In genomic region chr10:72581311-72581710, GRCm38 (mm10) we compare ENCODE assay signal across 17 mouse cellular contexts.
A peak's percentile ranks its signal among the peaks of the same experiment; 100 is the strongest.
DNase-seq lines count a peak whose midpoint lies in the region; ATAC-seq lines count a peak whose summit lies in the region.
"Had no signal": no experiment of that assay in that cellular context is flagged by ENCODE, and none has a peak within 500 bp of the region (broad histone marks: within the 10 kb centered on the region; RNA-seq: fewer than 3 reads in every experiment).

No protein-coding gene starts in this region.

- ATAC-seq in cerebellum, adult (ENCODE audit: insufficient number of reproducible peaks, low FRiP score, low TSS enrichment), result no peak
- ATAC-seq: activated CD4-positive, CD25-positive, alpha-beta regulatory T cell, adult 4 months; CD4-positive, CD25-positive, alpha-beta regulatory T cell, adult 4 months; forebrain, embryonic 14.5 days; forebrain, embryonic 16.5 days; Patski had no signal

- DNase-seq in cerebellum, postnatal 10 days, result peak; percentile 78 to 80
- peak; percentile 5 to 12 for DNase-seq in cerebellum, postnatal 25 days
- DNase-seq in cerebellum, adult 9-10 months, result no peak
- DNase-seq in left cerebral cortex, postnatal 10 days (ENCODE audit: extremely low spot score in 1 of 2, low spot score in 2 of 2), result no peak
- DNase-seq: adrenal gland, adult 8-10 months; adrenal gland, postnatal 14 days; adrenal gland, postnatal 36 days; B cell, adult 2 months; cerebellum, adult 11 months; cerebellum, adult 2 months; cerebellum, adult 9-11 months had no signal

- intact Hi-C loops in left cerebral cortex, postnatal 10 days (cut with DNase I), result no loop called here

Comparison
In these comparisons a context has a peak if more than half of its experiments do, and no peak if none do; other contexts are left out.
1. DNase-seq: peak in cerebellum, postnatal 10 days (2 of 2) and cerebellum, postnatal 25 days (2 of 2); none in cerebellum, adult 9-10 months (single experiment) and left cerebral cortex, postnatal 10 days (0 of 2).